Mouse (Mus musculus) ES-E14 (cell line): Measurements from ENCODE around the gene 1520401A03Rik. TPM values are rescaled to one million over a fixed set of nuclear protein-coding genes. Genes with fewer than 3 reads are reported as not detected.

Experiments
- DNase-seq: peaks from one replicate; pipeline ENCODE4 v3.0.0-alpha.2; 2013; ENCODE audit warnings: low read depth, low spot score
- H3K27ac ChIP-seq: 2 replicates; pipeline ENCODE4 v1.5.1; 2012; ENCODE audit warnings: low read depth, mild to moderate bottlenecking, low read length, moderate library complexity, mixed read lengths; ENCODE audit not compliant: poor library complexity, insufficient read depth, severe bottlenecking
- H3K36me3 ChIP-seq: 2 replicates; pipeline ENCODE4 v1.6.1; 2012; ENCODE audit warnings: mild to moderate bottlenecking, low read length, moderate library complexity, mixed read lengths; ENCODE audit not compliant: control insufficient read depth, poor library complexity, insufficient read depth, severe bottlenecking
- H3K4me1 ChIP-seq, 2 experiments: fragments of 150-350 bp in 1 of 2; sonication (generic) in 1 of 2; 2 replicates each; pipeline ENCODE4 v1.6.1; 2012; ENCODE audit warnings: low read length in 2 of 2, mild to moderate bottlenecking in 1 of 2, mixed read lengths in 1 of 2; ENCODE audit not compliant: control insufficient read depth in 2 of 2, insufficient read depth in 2 of 2, poor library complexity in 1 of 2
- H3K4me3 ChIP-seq, 2 experiments: fragments of 150-350 bp in 1 of 2; sonication (generic) in 1 of 2; 2 replicates each; pipeline ENCODE4 v1.5.1; 2012; ENCODE audit warnings: low read length in 2 of 2, low read depth in 1 of 2, mild to moderate bottlenecking in 1 of 2, mixed read lengths in 1 of 2; ENCODE audit not compliant: insufficient read depth in 1 of 2, poor library complexity in 1 of 2, severe bottlenecking in 1 of 2
- H3K9ac ChIP-seq: 2 replicates; pipeline ENCODE4 v1.6.1; 2012; ENCODE audit warnings: low read depth, mild to moderate bottlenecking, low read length, mixed read lengths; ENCODE audit not compliant: poor library complexity, insufficient read depth, severe bottlenecking
- H3K9me3 ChIP-seq: fragments of 150-350 bp; sonication (generic); 2 replicates; pipeline ENCODE4 v1.6.1; 2012; ENCODE audit warnings: low read depth, mild to moderate bottlenecking, low read length; ENCODE audit not compliant: control insufficient read depth, insufficient read depth
- CHD2 ChIP-seq: IDR thresholded peaks from 2 replicates; pipeline ENCODE4 v1.6.1; 2014; ENCODE audit warnings: mild to moderate bottlenecking, low read depth, low read length, inconsistent platforms
- HCFC1 ChIP-seq: IDR thresholded peaks from 2 replicates; pipeline ENCODE4 v1.6.1; 2012; ENCODE audit warnings: low read length, inconsistent platforms, borderline replicate concordance; ENCODE audit not compliant: insufficient read depth
- MAFK ChIP-seq: IDR thresholded peaks from 2 replicates; pipeline ENCODE4 v1.6.1; 2014; ENCODE audit warnings: mild to moderate bottlenecking, low read depth, low read length, inconsistent platforms; ENCODE audit not compliant: insufficient read depth
- ZC3H11A ChIP-seq: IDR thresholded peaks from 2 replicates; pipeline ENCODE4 v1.6.1; 2012; ENCODE audit warnings: low read depth, mild to moderate bottlenecking, inconsistent platforms, low read length, borderline replicate concordance
- ZNF384 ChIP-seq: IDR thresholded peaks from 2 replicates; pipeline ENCODE4 v1.6.1; 2012; ENCODE audit warnings: low read depth, low read length, inconsistent platforms
- in situ Hi-C, 2 experiments: fragments of 600-800 bp; cut with MboI; formaldehyde crosslinking; loops; one replicate each; pipeline ENCODE4 v1.15.1; 2025; ENCODE audit warnings: low sequenced_read_pairs in 2 of 2, inconsistent platforms in 1 of 2; ENCODE audit not compliant: unreplicated experiment in 2 of 2
- total RNA-seq: library from RNA; depleted of rRNA; stranded (reverse); fragments of 300-350 nt; gene quantifications from 2 replicates; pipeline ENCODE4 v1.2.3, GENCODE M21; 2012

The 1520401A03Rik gene
- total RNA-seq, 1 experiment: 0.04 TPM

DNA sequence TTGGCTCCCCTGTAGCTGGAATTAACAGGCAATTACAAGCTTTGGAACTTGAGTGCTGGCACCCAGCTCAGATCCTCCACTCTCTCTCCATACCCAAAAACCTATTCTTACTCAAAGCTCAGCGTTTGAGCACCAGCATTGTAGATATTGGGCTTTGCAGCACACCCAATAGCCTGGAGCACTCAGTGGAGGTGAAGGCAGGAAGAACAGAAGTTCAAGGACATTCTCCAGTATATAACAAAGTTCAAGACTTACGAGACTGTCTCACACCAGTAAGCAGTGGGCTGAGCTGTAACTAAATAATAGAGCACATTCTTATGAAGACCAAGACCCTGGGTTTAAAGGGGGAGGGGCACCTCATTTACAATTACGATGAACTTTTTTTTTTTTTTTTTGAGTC lies 49.8 kb downstream of the 1520401A03Rik start:
- DNase-seq: no peak
- H3K9me3 ChIP-seq: no peaks in the 10 kb centered on the region
- H3K4me3 ChIP-seq: peak overlapping the region; percentile 85 to 96; a peak in 3 of 4 replicates
- TF ChIP-seq ZC3H11A (no peak), HCFC1 (no peak), CHD2 (no peak), MAFK (no peak), ZNF384 (no peak)
- no peak overlapping the region for H3K27ac ChIP-seq
- in situ Hi-C loops: no loop called here
- H3K9ac ChIP-seq: no peak overlapping the region; the same call in 1 of the 2 replicates
- H3K4me1 ChIP-seq: peaks cover 0 to 28% of the 10 kb centered on the region in 2 experiments; a peak in 2 of 4 replicates
- H3K36me3 ChIP-seq: peaks cover 24% of the 10 kb centered on the region

DNA sequence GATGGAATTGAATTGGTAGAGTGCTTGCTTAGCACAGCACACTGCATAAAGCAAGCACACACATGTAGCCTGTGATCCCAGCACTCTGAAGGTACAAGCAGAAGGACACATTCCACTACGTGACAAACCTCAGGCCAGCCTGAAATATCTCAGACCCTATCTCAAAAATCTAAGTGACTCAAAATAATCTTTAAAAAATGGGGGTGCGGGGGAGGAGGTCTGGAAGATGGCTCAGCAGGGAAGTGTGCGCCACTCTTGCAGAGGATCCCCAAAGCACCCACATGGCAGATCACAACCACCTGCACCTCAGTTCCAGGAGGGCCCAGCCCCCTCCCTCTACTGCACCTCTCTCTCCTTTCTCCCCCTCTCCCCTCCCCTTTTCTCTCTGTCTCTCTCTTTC lies 51.1 kb downstream of the 1520401A03Rik start:
- Histone ChIP-seq H3K27ac (no peak overlapping the region), H3K9me3 (no peaks in the 10 kb centered on the region), H3K36me3 (peaks cover 31% of the 10 kb centered on the region), H3K4me3 (no peak overlapping the region), H3K4me1 (peaks cover 0 to 32% of the 10 kb centered on the region in 2 experiments; a peak in 2 of 4 replicates), H3K9ac (no peak overlapping the region)
- in situ Hi-C loops: no loop called here
- DNase-seq: no peak
- TF ChIP-seq ZC3H11A: no peak
- no peak for TF ChIP-seq ZNF384
- no peak for TF ChIP-seq MAFK

DNA sequence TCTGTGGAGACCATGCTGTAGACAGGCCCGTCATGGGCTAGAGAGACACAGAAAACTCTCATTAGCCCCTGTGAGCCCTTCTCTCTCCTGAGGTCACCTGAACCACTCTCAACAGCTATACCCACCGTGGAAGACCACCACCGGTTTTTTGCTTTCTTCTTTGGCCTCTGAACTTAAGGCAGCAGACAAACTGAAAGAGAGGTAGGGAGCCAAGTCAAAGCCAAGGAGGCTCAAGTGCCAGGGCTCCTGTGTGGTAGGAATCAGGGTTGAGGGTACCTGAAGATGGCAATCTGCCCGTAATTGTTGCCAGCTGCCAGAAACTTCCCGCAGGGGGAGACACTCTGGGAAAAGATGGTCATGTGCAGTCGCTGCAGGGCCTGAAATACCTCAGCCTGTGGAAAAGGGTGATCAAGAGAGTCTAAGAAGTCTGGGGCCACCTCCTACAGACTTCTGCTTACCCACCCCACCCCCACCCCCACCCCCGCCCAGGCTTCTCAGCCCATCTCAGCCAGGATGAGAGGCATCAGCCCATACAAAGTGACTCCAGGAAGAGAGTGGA lies 52.0 kb downstream of the 1520401A03Rik start:
- Histone ChIP-seq H3K36me3 (peaks cover 33% of the 10 kb centered on the region), H3K27ac (peak overlapping the region; percentile 58), H3K4me3 (no peak overlapping the region; a peak in 1 of 4 replicates), H3K9me3 (no peaks in the 10 kb centered on the region), H3K9ac (peak overlapping the region; percentile 58; the same call in 1 of the 2 replicates), H3K4me1 (peaks cover 0 to 31% of the 10 kb centered on the region in 2 experiments; a peak in 2 of 4 replicates)
- no peak for DNase-seq
- TF ChIP-seq HCFC1: no peak
- no peak for TF ChIP-seq MAFK
- TF ChIP-seq ZC3H11A: no peak
- no peak for TF ChIP-seq ZNF384
- no peak for TF ChIP-seq CHD2
- in situ Hi-C loops: no loop called here

DNA sequence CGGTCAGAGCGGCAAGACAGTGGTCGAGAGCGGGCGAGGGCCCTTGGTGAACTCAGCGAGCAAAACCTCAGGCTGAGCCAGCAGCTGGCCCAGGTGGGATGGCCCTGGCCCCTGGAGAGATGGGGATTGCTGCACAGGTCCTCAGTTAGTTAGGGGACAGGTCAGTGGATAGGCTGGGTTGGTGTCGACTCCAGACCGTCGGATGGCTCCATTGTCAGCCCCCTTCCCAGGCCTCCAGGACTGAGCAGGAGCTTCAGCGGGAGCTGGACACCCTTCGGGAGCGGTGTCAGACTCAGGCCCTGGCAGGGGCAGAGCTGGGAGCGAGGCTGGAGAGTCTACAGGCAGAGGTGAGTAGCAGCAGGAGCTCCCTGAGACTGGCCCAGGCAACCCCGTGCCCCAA lies 57.1 kb downstream of the 1520401A03Rik start:
- Histone ChIP-seq H3K4me1 (peaks cover 0 to 25% of the 10 kb centered on the region in 2 experiments; a peak in 2 of 4 replicates), H3K36me3 (peaks cover 29% of the 10 kb centered on the region), H3K9ac (no peak overlapping the region), H3K4me3 (no peak overlapping the region), H3K9me3 (no peaks in the 10 kb centered on the region), H3K27ac (no peak overlapping the region)
- in situ Hi-C loops: no loop called here
- TF ChIP-seq MAFK (no peak), HCFC1 (no peak), ZNF384 (no peak), CHD2 (no peak), ZC3H11A (no peak)
- DNase-seq: no peak
